ENCODE assay signal across 9 mouse cellular contexts in the genomic region with DNA sequence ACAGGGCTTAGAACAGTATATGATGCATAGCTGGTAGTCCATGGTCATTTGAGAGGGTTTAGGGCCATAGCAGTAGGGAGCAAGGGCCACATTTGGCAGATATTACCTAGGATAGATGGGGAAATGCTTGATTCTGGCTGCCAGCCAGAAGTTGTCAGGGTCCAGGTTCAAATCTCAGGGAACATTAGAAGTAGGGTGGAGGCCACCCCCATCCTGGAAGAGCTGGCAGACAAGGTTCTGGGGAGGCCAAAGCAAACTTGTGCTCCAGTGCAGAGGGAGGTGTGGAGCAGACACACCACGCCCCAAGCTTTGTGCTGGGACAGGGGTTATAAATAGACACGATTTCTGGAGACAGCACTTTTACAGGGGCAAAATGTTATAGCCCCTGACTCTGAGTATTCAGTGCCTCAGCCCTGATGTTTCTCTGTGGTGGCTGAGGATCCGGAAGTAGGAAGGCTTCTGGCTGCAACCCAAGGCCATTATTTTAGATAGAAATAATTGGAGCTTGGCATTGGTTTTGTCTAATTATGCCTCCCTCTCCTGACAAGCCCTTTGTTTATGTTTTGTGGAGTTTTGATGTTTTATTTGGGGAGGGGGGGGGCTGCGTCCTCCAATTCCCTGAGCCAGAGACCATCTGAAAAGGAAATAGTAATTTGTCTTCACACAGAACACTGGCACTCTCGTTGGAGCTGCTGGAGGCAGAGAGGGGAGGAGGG.
DNase-seq lines count a peak whose midpoint lies in the region; ATAC-seq lines count a peak whose summit lies in the region.
"Had no signal": no experiment of that assay in that cellular context is flagged by ENCODE, and none has a peak within 500 bp of the region (broad histone marks: within the 10 kb centered on the region; RNA-seq: fewer than 3 reads in every experiment).

No protein-coding gene starts in this region.

- H3K36me3 ChIP-seq in kidney, embryonic 15.5 days = no peaks in the 10 kb centered on the region
- H3K36me3 ChIP-seq in kidney, embryonic 14.5 days (ENCODE audit: control insufficient read depth, insufficient read depth, low read length) = no peaks in the 10 kb centered on the region
- no peaks in the 10 kb centered on the region for H3K36me3 ChIP-seq in embryonic facial prominence, embryonic 13.5 days
- no peaks in the 10 kb centered on the region for H3K36me3 ChIP-seq in heart, embryonic 16.5 days (ENCODE audit: control insufficient read depth, insufficient read depth)
- no peaks in the 10 kb centered on the region for H3K36me3 ChIP-seq in midbrain, embryonic 11.5 days (ENCODE audit: control insufficient read depth, insufficient read depth, low read length)

- DNase-seq in midbrain, embryonic 11.5 days (ENCODE audit: low spot score, missing footprints) = no peak
- DNase-seq in spleen, postnatal 10 days (ENCODE audit: low spot score in 2 of 2) = no peak
- no peak for DNase-seq in spleen, adult 12 weeks (ENCODE audit: low spot score)
- DNase-seq in thymus, postnatal 14 days = no peak
- DNase-seq: thymus, postnatal 25 days had no signal

- 0 out of 2 replicates have a peak overlapping the region, but pooled peaks have one; percentile 3 for H3K4me2 ChIP-seq in kidney, embryonic 15.5 days
- H3K4me2 ChIP-seq in kidney, embryonic 14.5 days (replicated peaks; ENCODE audit: low read depth, low read length) = no peak overlapping the region; the same call in 1 of the 2 replicates
- H3K4me2 ChIP-seq in embryonic facial prominence, embryonic 13.5 days = peak overlapping the region; percentile 32
- peak overlapping the region; percentile 61 for H3K4me2 ChIP-seq in heart, embryonic 16.5 days (ENCODE audit: low read depth, low read length)
- peak overlapping the region; percentile 15; the same call in 1 of the 2 replicates for H3K4me2 ChIP-seq in midbrain, embryonic 11.5 days

- no peak overlapping the region for H3K27ac ChIP-seq in kidney, embryonic 15.5 days
- H3K27ac ChIP-seq in kidney, embryonic 14.5 days (ENCODE audit: low read depth, low read length) = no peak overlapping the region
- H3K27ac ChIP-seq in embryonic facial prominence, embryonic 13.5 days = no peak overlapping the region
- H3K27ac ChIP-seq in heart, embryonic 16.5 days (ENCODE audit: low read length) = peak overlapping the region; percentile 68
- H3K27ac ChIP-seq in midbrain, embryonic 11.5 days (ENCODE audit: low read depth, low read length) = no peak overlapping the region

- H3K9me3 ChIP-seq in kidney, embryonic 15.5 days (replicated peaks) = no peaks in the 10 kb centered on the region
- no peaks in the 10 kb centered on the region for H3K9me3 ChIP-seq in kidney, embryonic 14.5 days (ENCODE audit: control insufficient read depth, low read length)
- H3K9me3 ChIP-seq in embryonic facial prominence, embryonic 13.5 days = no peaks in the 10 kb centered on the region
- no peaks in the 10 kb centered on the region for H3K9me3 ChIP-seq in heart, embryonic 16.5 days (replicated peaks; ENCODE audit: control insufficient read depth, low read length)
- H3K9me3 ChIP-seq in midbrain, embryonic 11.5 days (ENCODE audit: control insufficient read depth, low read length) = no peaks in the 10 kb centered on the region

- peaks cover 8% of the 10 kb centered on the region for H3K4me1 ChIP-seq in kidney, embryonic 15.5 days
- 0 out of 2 replicates have a peak, but pooled peaks cover 7% of the 10 kb centered on the region for H3K4me1 ChIP-seq in kidney, embryonic 14.5 days (ENCODE audit: control insufficient read depth, insufficient read depth, low read length)
- peaks cover 11% of the 10 kb centered on the region for H3K4me1 ChIP-seq in embryonic facial prominence, embryonic 13.5 days
- H3K4me1 ChIP-seq in heart, embryonic 16.5 days (ENCODE audit: control insufficient read depth, insufficient read depth, low read length) = peaks cover 25% of the 10 kb centered on the region
- H3K4me1 ChIP-seq in midbrain, embryonic 11.5 days (ENCODE audit: control insufficient read depth, insufficient read depth, low read length) = peaks cover 5% of the 10 kb centered on the region

- 21% methylated on average over 5 of the region's 5 CpGs for WGBS in kidney, embryonic 15.5 days
- 20% methylated on average over 5 of the region's 5 CpGs for WGBS in kidney, embryonic 14.5 days
- 25% methylated on average over 5 of the region's 5 CpGs for WGBS in embryonic facial prominence, embryonic 13.5 days
- WGBS in heart, embryonic 16.5 days = 13% methylated on average over 5 of the region's 5 CpGs
- 47% methylated on average over 5 of the region's 5 CpGs for WGBS in midbrain, embryonic 11.5 days

- no peak overlapping the region for H3K4me3 ChIP-seq in kidney, embryonic 15.5 days (replicated peaks)
- no peak overlapping the region for H3K4me3 ChIP-seq in kidney, embryonic 14.5 days (ENCODE audit: low read length)
- H3K4me3 ChIP-seq in embryonic facial prominence, embryonic 13.5 days = no peak overlapping the region
- peak overlapping the region; percentile 25 for H3K4me3 ChIP-seq in heart, embryonic 16.5 days (ENCODE audit: low read length)
- H3K4me3 ChIP-seq in midbrain, embryonic 11.5 days (ENCODE audit: low read depth, low read length) = no peak overlapping the region

- no peak overlapping the region for H3K9ac ChIP-seq in kidney, embryonic 15.5 days
- H3K9ac ChIP-seq in kidney, embryonic 14.5 days (ENCODE audit: low read depth, low read length) = no peak overlapping the region
- H3K9ac ChIP-seq in embryonic facial prominence, embryonic 13.5 days = no peak overlapping the region
- H3K9ac ChIP-seq in heart, embryonic 16.5 days (ENCODE audit: low read length) = no peak overlapping the region
- H3K9ac ChIP-seq in midbrain, embryonic 11.5 days (ENCODE audit: low read length) = peak overlapping the region; percentile 36; the same call in 1 of the 2 replicates

- 0 out of 2 replicates have a peak, but pooled peaks have one; percentile 31 for ATAC-seq in kidney, embryonic 15.5 days (replicated peaks; ENCODE audit: low FRiP score)
- no peak for ATAC-seq in kidney, embryonic 14.5 days (ENCODE audit: low FRiP score, low TSS enrichment)
- ATAC-seq in embryonic facial prominence, embryonic 13.5 days (ENCODE audit: insufficient number of reproducible peaks, insufficient read depth, low FRiP score, low TSS enrichment, low read depth) = no peak
- ATAC-seq in heart, embryonic 16.5 days (replicated peaks; ENCODE audit: extremely low read depth, insufficient read depth, low FRiP score) = peak; percentile 47; the same call in 1 of the 2 replicates
- no peak; the same call in 1 of the 2 replicates for ATAC-seq in midbrain, embryonic 11.5 days (ENCODE audit: low FRiP score)

- no peaks in the 10 kb centered on the region for H3K27me3 ChIP-seq in kidney, embryonic 15.5 days
- no peaks in the 10 kb centered on the region for H3K27me3 ChIP-seq in kidney, embryonic 14.5 days (ENCODE audit: control insufficient read depth, insufficient read depth, low read length)
- no peaks in the 10 kb centered on the region for H3K27me3 ChIP-seq in embryonic facial prominence, embryonic 13.5 days
- H3K27me3 ChIP-seq in heart, embryonic 16.5 days (ENCODE audit: control insufficient read depth, insufficient read depth, low read length) = no peaks in the 10 kb centered on the region
- H3K27me3 ChIP-seq in midbrain, embryonic 11.5 days (ENCODE audit: control insufficient read depth, insufficient read depth, low read length) = no peaks in the 10 kb centered on the region

Comparison
In these comparisons a context has a peak if more than half of its experiments do, and no peak if none do; other contexts are left out.
1. ATAC-seq: peak in kidney, embryonic 15.5 days (single experiment) and heart, embryonic 16.5 days (single experiment); none in kidney, embryonic 14.5 days (single experiment), embryonic facial prominence, embryonic 13.5 days (single experiment) and midbrain, embryonic 11.5 days (single experiment).